Mouse (Mus musculus): ENCODE data around the gene Reg3d. TPM values are rescaled to one million over a fixed set of nuclear protein-coding genes. Genes with fewer than 3 reads are reported as not detected.
"Not testable (repeated sequence)": the region's sequence is repeated elsewhere in the genome, so short reads cannot be mapped to it uniquely, and the experiment has no call there.

Reg3d gene
- total RNA-seq (2021) = not detected
- long read RNA-seq, experiment 1 = 0 reads
- long read RNA-seq, experiment 2 = 0 reads

DNA sequence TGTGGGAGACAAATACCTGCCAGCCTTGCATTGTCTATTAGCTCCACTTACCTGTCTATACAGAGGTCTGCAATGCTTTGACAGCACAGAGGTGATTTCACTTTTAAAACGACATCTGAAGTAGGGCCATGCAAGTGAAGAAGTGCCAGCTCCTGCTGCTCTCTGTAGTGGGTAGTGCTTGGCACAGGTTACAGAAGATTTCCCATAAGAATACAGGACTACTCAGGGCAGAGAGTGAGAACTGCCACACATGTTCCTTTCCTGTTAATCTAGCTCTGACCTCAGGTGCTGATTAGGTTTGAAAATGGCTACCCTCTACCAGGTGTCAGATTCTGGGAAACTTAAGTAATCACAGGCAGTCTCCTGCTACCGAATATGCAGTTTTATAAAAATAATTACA is at the start of gene Reg3d:
Gene Reg3d (minus strand): TSS at position 101 of the 400 bp plus-strand sequence.
- no peak for DNase-seq (ENCODE audit: low spot score in 2 of 2)

DNA sequence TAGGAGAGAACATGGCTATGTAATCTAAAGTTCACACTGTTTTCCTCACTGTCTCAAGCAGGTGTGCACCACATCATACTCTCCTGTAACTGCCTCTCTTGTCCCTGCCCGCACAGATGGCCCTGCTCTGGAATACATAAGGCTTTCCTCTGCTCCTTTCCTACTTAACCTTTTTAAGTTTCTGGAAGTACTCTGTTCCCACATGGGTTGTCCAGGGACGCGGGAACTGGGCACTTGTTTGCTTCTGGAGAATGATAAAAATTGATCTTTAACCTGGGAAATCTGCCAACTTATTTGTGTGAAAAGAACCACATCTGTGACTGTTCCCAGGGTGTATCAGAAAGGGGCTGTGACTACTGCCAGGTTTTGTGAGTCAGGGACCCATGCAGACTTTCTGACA is 46.8 kb upstream of the Reg3d start:
- DNase-seq (ENCODE audit: low spot score in 2 of 2) = no peak

DNA sequence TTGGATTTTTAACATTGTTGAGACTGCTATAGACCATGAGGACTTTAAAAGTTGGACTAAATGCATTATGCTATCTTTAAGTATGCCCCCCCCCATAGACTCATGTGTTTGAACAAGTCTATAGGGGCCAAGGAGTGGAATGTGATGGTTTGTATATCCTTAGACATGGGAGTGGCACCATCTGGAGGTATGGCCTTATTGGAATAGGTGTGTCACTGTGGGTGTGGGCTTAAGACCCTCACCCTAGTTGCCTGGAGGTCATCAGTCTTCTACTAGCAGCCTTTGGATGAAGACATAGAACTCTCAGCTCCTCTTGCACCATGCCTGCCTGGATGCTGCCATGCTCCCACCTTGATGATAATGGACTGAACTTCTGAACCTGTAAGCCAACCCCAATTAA is 43.7 kb upstream of the Reg3d start, which contains the start of gene Reg1:
Gene Reg1 (plus strand): TSS at position 301 of the 400 bp plus-strand sequence.
- not testable (repeated sequence) for DNase-seq (ENCODE audit: low spot score in 2 of 2)

DNA sequence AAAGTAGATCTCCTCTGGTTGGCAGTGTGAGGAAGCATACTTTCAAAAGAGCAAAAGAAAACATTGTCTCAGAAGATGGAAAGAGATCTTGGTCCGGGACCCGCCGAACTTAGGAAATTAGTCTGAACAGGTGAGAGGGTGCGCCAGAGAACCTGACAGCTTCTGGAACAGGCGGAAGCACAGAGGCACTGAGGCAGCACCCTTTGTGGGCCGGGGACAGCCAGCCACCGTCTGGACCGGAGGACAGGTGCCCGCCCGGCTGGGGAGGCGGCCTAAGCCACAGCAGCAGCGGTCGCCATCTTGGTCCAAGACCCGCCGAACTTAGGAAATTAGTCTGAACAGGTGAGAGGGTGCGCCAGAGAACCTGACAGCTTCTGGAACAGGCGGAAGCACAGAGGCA is 16.7 kb upstream of the Reg3d start, which contains the start of gene Reg2:
Gene Reg2 (plus strand): TSS at position 301 of the 400 bp plus-strand sequence.
- DNase-seq (ENCODE audit: low spot score in 2 of 2) = not testable (repeated sequence)

DNA sequence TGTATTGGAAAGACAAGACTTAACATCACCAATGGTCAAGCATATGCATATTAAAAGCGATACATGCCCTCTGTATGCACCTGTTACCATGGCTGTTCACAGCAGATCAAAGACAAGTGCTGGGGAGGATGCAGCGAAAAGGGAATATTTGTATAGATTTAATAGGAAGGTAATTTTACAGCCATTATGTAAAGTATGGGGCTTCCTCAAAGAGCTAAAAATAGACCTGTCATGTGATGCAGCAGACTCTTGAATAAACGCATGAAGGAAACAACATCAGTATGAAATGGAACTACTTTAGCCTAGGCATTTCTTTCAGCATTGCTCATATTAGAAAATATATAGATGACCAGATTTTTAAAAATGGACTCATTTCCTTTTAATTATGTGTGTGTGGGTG is 6.9 kb upstream of the Reg3d start:
- DNase-seq (ENCODE audit: low spot score in 2 of 2) = no peak

DNA sequence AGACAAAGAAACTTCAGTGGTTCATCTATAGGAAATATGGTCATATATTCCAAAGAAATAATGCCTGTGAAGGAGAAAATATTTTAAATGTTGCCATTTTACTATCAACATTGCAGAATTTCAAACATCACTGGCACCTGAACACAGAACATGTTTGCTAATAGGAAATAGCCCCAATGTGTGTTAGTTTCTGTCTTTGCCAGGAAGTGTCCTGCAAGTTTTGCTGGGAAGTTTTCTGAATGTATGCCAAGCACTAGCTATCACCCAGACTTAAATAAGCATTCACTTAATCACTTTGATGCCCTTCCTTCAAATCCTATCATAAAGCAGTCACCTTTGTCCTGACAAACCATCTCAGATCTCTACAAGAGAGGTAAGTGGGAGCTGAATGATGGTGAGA is 1.7 kb upstream of the Reg3d start, which contains the start of gene Reg3a:
Gene Reg3a (plus strand): TSS at position 301 of the 400 bp plus-strand sequence.
- DNase-seq (ENCODE audit: low spot score in 2 of 2) = no peak

DNA sequence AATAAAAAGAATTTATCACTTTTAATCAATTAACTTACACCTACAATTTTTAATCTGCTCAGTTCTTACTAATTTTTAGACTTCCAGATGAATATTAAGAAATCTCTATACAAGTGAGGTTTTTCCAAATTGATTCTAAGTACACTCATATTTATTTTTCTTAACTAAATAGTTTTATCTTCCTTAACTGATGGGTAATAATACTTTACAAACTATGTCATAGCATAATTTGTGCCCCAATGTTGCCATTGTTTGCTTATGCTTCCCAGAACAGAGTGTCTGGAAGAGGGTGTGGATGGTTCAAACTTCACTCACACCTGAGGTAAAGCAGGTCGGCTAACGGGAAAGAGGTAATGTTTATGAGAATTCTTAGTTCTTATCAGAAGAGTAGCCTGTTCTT is 8.3 kb downstream of the Reg3d start, which contains the start of gene Reg3b:
Gene Reg3b (plus strand): TSS at position 301 of the 400 bp plus-strand sequence.
- DNase-seq (ENCODE audit: low spot score in 2 of 2) = no peak

DNA sequence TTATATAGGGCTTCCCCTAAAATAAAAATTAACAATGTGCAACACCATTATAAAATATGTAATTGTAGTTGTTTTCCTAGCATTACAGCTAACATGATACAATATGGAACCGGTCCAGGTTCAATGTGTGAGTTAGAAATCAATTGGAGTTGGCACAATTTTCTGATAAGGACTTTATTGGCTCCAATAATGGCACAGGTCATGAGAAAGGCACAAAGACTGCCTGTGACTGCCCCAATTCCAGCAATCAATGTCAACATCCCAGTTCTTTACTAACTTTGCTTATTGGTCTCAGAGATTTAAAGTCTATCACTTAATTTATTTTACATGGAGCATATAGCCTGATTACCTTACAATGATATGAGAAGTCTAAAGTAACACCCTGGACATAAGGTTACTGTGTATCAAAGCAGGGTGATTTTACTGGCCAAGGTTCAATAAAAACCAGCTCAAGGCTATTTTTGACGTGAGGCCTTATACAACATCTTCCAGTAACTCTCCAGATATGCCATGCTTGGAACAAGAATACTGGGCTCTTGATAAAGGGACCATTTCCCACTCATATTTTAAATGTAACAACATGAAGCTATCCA is 16.6 kb downstream of the Reg3d start:
- no peak for DNase-seq (ENCODE audit: low spot score in 2 of 2)

DNA sequence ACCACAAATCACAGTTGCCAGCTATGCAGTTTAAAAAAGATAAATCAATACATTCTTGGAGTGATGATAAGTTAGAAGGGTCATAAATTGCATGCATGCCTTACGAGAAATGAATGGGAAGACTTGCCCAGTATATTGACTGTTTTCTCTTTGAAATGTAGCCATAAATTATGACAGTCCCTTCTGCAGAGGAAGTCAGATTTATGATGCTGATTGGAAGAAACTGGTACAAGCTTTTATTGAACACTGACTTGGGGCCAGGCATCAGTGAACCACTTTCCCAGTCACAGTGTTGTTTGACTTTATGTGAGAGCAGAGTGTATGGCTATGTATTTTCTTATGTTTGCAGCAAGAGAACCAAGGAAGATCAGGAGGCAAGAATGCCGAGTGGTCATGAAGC is 37.0 kb downstream of the Reg3d start:
- no peak for DNase-seq (ENCODE audit: low spot score in 2 of 2)

DNA sequence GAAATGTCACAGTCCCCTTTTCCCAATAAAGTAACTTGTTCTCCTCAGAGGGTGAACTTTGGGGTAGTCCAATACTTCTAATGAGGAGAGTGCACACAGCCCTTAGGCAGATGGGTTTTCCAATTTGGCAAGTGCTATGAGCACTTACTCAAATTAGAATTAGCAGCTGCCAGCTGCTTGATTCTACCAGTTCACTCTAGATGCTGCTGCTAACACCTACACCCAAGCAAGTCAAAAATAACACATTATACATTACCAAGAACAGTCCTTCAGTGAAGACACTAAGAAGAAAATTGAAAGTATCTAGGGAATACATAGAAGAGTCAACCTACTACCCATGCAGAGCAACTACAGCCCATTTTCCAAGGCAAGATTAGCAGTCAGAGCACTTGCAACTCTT is 38.4 kb downstream of the Reg3d start:
- no peak for DNase-seq (ENCODE audit: low spot score in 2 of 2)

DNA sequence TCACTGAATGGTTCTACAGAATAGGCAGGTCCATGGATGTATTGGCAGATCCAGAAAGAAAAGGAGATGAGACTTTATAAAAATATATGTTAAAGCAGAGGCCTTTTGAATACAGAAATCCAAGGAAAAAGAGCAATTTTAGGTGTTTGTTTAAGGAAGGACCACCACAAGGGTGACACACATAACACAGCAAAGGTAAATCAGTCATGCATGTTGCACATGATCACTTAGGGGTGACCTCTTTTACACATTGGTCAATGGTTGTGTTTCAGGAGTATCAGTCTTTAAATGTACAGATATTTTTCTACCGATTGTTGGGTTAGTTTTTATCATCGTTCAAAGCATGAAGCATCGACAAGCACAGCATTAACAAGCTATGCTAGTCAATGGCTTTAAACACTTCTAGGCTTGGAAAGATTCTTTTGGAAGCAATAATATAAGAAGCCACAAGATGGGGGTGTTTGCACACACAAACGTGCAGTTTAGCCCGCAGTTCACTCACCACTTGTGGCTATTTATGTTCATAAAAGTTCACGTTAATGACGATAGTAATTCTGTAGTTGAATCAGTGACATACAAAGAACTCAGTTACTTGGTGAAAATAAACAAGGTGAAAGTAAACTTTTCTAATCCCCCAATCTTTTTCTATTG is 46.6 kb downstream of the Reg3d start:
- no peak for DNase-seq (ENCODE audit: low spot score in 2 of 2)

DNA sequence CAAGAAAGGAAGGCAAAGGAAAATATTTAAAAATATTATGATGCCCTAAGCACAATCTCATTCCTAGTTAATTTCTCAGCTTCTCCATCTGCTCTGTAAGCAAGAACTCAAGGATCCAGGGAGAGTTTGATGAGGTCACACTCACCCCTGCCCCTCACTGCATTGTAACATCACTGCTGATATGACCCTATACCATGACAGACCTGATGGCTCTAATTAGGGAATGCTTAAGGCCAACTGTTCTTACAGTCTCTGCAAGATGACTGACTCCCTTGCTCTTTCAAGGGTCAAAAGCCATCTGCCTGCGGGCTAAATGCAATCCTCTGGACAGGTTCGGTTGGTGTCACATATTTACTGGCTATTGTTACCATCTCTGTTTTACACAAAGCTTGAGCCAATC is 49.5 kb downstream of the Reg3d start:
- DNase-seq (ENCODE audit: low spot score in 2 of 2) = no peak

DNA sequence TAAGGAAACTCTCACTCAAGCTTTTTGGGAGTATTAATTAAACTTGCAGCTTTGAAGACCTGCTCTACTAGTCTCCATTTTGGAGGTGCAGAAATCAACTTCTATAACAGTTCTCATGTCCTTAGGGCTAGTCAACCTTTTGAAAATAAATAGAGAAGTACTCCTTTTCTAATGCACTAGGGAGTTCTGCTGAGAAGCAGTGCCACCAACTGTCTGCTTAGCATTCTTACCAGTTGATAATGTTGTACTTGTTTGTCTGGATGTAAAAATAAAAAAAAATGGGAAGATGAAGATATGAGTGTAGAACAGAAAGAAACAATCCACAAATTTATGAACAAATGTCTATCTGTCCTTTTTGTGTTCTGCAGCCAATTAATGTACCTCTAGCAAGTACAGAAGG is 50.9 kb downstream of the Reg3d start:
- no peak for DNase-seq (ENCODE audit: low spot score in 2 of 2)

Other genes starting within 250 kb of the Reg3d start
- gene Reg3b, start 8.2 kb downstream of the Reg3d start, total RNA-seq (2021) = not detected
- not detected for gene Reg3a, start 1.8 kb upstream of the Reg3d start, total RNA-seq (2021)
- gene Reg2, start 16.8 kb upstream of the Reg3d start, total RNA-seq (2021) = not detected
- gene Reg1, start 43.8 kb upstream of the Reg3d start, total RNA-seq (2021) = not detected
- gene Reg3g, start 90.0 kb upstream of the Reg3d start, total RNA-seq (2021) = not detected